In genomic region chr12:70083737-70084136, GRCm38 (mm10) we compare ENCODE assay signal across 25 mouse cellular contexts. TPM values are rescaled to one million over a fixed set of nuclear protein-coding genes. Genes with fewer than 3 reads are reported as not detected.
DNase-seq lines count a peak whose midpoint lies in the region; ATAC-seq and TF ChIP-seq lines count a peak whose summit lies in the region.
"Had no signal": no experiment of that assay in that cellular context is flagged by ENCODE, and none has a peak within 500 bp of the region (broad histone marks: within the 10 kb centered on the region; RNA-seq: fewer than 3 reads in every experiment).

No protein-coding gene starts in this region.

- no peaks in the 10 kb centered on the region for H3K4me1 ChIP-seq in intestine, postnatal 0 days (replicated peaks; ENCODE audit: control insufficient read depth, insufficient read depth, low read length)
- H3K4me1 ChIP-seq in intestine, embryonic 16.5 days (ENCODE audit: control insufficient read depth, insufficient read depth, low read length), result no peaks in the 10 kb centered on the region
- H3K4me1 ChIP-seq in liver, postnatal 0 days (ENCODE audit: insufficient read depth), result peaks cover 3% of the 10 kb centered on the region
- H3K4me1 ChIP-seq in liver, embryonic 11.5 days (replicated peaks; ENCODE audit: control insufficient read depth, insufficient read depth, low read length), result no peaks in the 10 kb centered on the region
- H3K4me1 ChIP-seq in E14TG2a.4 (replicated peaks; ENCODE audit: low read depth, low read length), result no peaks in the 10 kb centered on the region
- peaks cover 7% of the 10 kb centered on the region; the same call in 1 of the 2 replicates for H3K4me1 ChIP-seq in bone marrow, adult 2 months (ENCODE audit: control insufficient read depth, insufficient read depth, low read length)
- H3K4me1 ChIP-seq: embryonic facial prominence, embryonic 12.5 days; forebrain, embryonic 15.5 days; hindbrain, embryonic 12.5 days; kidney, embryonic 15.5 days; limb, embryonic 13.5 days; liver, embryonic 13.5 days had no signal

- H3K4me3 ChIP-seq in intestine, postnatal 0 days (ENCODE audit: low read depth, low read length), result no peak overlapping the region
- H3K4me3 ChIP-seq in intestine, embryonic 16.5 days (ENCODE audit: low read length), result no peak overlapping the region
- H3K4me3 ChIP-seq in liver, postnatal 0 days (ENCODE audit: low read depth, low read length), result no peak overlapping the region
- H3K4me3 ChIP-seq in liver, embryonic 11.5 days (ENCODE audit: low read depth, low read length), result no peak overlapping the region
- no peak overlapping the region for H3K4me3 ChIP-seq in E14TG2a.4 (replicated peaks; ENCODE audit: low read length)
- H3K4me3 ChIP-seq in bone marrow, adult 2 months (replicated peaks; ENCODE audit: control insufficient read depth, low read depth, low read length), result no peak overlapping the region
- H3K4me3 ChIP-seq: embryonic facial prominence, embryonic 12.5 days; forebrain, embryonic 15.5 days; heart, embryonic 10.5 days; heart, embryonic 15.5 days; hindbrain, embryonic 12.5 days; kidney, embryonic 15.5 days; limb, embryonic 13.5 days; liver, embryonic 13.5 days had no signal

- H3K27ac ChIP-seq in intestine, postnatal 0 days (ENCODE audit: low read depth, low read length), result no peak overlapping the region
- H3K27ac ChIP-seq in intestine, embryonic 16.5 days (ENCODE audit: low read length), result no peak overlapping the region
- H3K27ac ChIP-seq in liver, postnatal 0 days (ENCODE audit: low read depth), result no peak overlapping the region; the same call in 1 of the 2 replicates
- H3K27ac ChIP-seq in liver, embryonic 11.5 days (ENCODE audit: low read depth, low read length), result no peak overlapping the region
- H3K27ac ChIP-seq in bone marrow, adult 2 months (ENCODE audit: control insufficient read depth, insufficient read depth, low read depth, low read length, poor library complexity), result peak overlapping the region; percentile 69; the same call in 1 of the 2 replicates
- H3K27ac ChIP-seq: embryonic facial prominence, embryonic 12.5 days; forebrain, embryonic 15.5 days; heart, embryonic 10.5 days; heart, embryonic 15.5 days; hindbrain, embryonic 12.5 days; kidney, embryonic 15.5 days; limb, embryonic 13.5 days; liver, embryonic 13.5 days; macrophage had no signal

- DNase-seq in liver, postnatal 0 days, result no peak
- DNase-seq in liver, embryonic 11.5 days (ENCODE audit: low spot score), result no peak
- no peak for DNase-seq in adrenal gland, adult 8-10 months
- DNase-seq: adrenal gland, adult 2 months; cerebellum, adult 11 months; cerebellum, adult 9-10 months; cerebellum, postnatal 36 days; gastrocnemius, postnatal 10 days; kidney, adult 18-20 months; kidney, postnatal 4 days; liver, embryonic 13.5 days; midbrain, embryonic 14.5 days; thymus, postnatal 4 days had no signal

- TF ChIP-seq EP300 in liver, postnatal 0 days (IDR thresholded peaks at IDR 0.05; ENCODE audit: low read depth), result no peak

- TF ChIP-seq CTCF in intestine, postnatal 0 days (IDR thresholded peaks at IDR 0.05; ENCODE audit: low read depth), result peak; percentile 26; the same call in 1 of the 2 replicates
- peak; percentile 20; the same call in 1 of the 2 replicates for TF ChIP-seq CTCF in liver, postnatal 0 days (IDR thresholded peaks at IDR 0.05; ENCODE audit: low read depth)
- TF ChIP-seq CTCF in E14TG2a.4 (conservative IDR thresholded peaks at IDR 0.05; ENCODE audit: low read length), result peak; percentile 27
- no peak for TF ChIP-seq CTCF in bone marrow, adult 2 months (IDR thresholded peaks at IDR 0.05; ENCODE audit: control insufficient read depth, insufficient read depth, low read length)

- H3K36me3 ChIP-seq in intestine, postnatal 0 days (ENCODE audit: control insufficient read depth, insufficient read depth), result no peaks in the 10 kb centered on the region; the same call in 1 of the 2 replicates
- no peaks in the 10 kb centered on the region for H3K36me3 ChIP-seq in intestine, embryonic 16.5 days (ENCODE audit: control insufficient read depth, insufficient read depth, low read length)
- no peaks in the 10 kb centered on the region for H3K36me3 ChIP-seq in liver, postnatal 0 days (replicated peaks; ENCODE audit: insufficient read depth, low read length)
- H3K36me3 ChIP-seq in liver, embryonic 11.5 days (ENCODE audit: control insufficient read depth, insufficient read depth, low read length), result no peaks in the 10 kb centered on the region
- H3K36me3 ChIP-seq in E14TG2a.4 (ENCODE audit: insufficient read depth, low read length), result no peaks in the 10 kb centered on the region
- H3K36me3 ChIP-seq: embryonic facial prominence, embryonic 12.5 days; heart, embryonic 15.5 days; hindbrain, embryonic 12.5 days; liver, embryonic 13.5 days had no signal

- no peak for TF ChIP-seq POLR2A in bone marrow, adult 2 months (IDR thresholded peaks at IDR 0.05; ENCODE audit: borderline replicate concordance, control insufficient read depth, low read depth, low read length)

- H3K9ac ChIP-seq in intestine, postnatal 0 days (ENCODE audit: low read depth, low read length), result no peak overlapping the region
- no peak overlapping the region for H3K9ac ChIP-seq in intestine, embryonic 16.5 days (ENCODE audit: low read depth, low read length)
- H3K9ac ChIP-seq in liver, postnatal 0 days (replicated peaks), result no peak overlapping the region
- H3K9ac ChIP-seq in liver, embryonic 11.5 days (ENCODE audit: low read depth, low read length), result no peak overlapping the region
- H3K9ac ChIP-seq: embryonic facial prominence, embryonic 12.5 days; forebrain, embryonic 15.5 days; heart, embryonic 15.5 days; hindbrain, embryonic 12.5 days; kidney, embryonic 15.5 days; limb, embryonic 13.5 days; liver, embryonic 13.5 days had no signal

- 91% methylated on average over 4 of the region's 4 CpGs for WGBS in intestine, postnatal 0 days
- WGBS in intestine, embryonic 16.5 days, result 93% methylated on average over 4 of the region's 4 CpGs
- WGBS in liver, postnatal 0 days (ENCODE audit: insufficient replicate concordance), result 85% methylated on average over 4 of the region's 4 CpGs
- WGBS in liver, embryonic 11.5 days, result 91% methylated on average over 4 of the region's 4 CpGs
- whole genome bisulfite sequencing in bone marrow, adult 2 months, result 75% methylated on average over 4 of the region's 4 CpGs

- H3K4me2 ChIP-seq in intestine, postnatal 0 days (replicated peaks; ENCODE audit: low read depth), result no peak overlapping the region
- H3K4me2 ChIP-seq in intestine, embryonic 16.5 days (ENCODE audit: low read depth, low read length), result no peak overlapping the region
- no peak overlapping the region for H3K4me2 ChIP-seq in liver, postnatal 0 days (ENCODE audit: low read depth, low read length)
- H3K4me2 ChIP-seq in liver, embryonic 11.5 days, result no peak overlapping the region
- H3K4me2 ChIP-seq: embryonic facial prominence, embryonic 12.5 days; forebrain, embryonic 15.5 days; heart, embryonic 15.5 days; hindbrain, embryonic 12.5 days; kidney, embryonic 15.5 days; limb, embryonic 13.5 days; liver, embryonic 13.5 days had no signal

- no peak for ATAC-seq in intestine, postnatal 0 days
- ATAC-seq in intestine, embryonic 16.5 days, result no peak
- ATAC-seq in liver, postnatal 0 days, result no peak
- no peak for ATAC-seq in liver, embryonic 11.5 days (replicated peaks; ENCODE audit: low FRiP score)
- ATAC-seq: forebrain, embryonic 15.5 days had no signal

- H3K27me3 ChIP-seq in intestine, postnatal 0 days (replicated peaks; ENCODE audit: control insufficient read depth, insufficient read depth, low read length), result no peaks in the 10 kb centered on the region
- H3K27me3 ChIP-seq in intestine, embryonic 16.5 days (replicated peaks; ENCODE audit: control insufficient read depth, insufficient read depth, low read length), result no peaks in the 10 kb centered on the region
- no peaks in the 10 kb centered on the region for H3K27me3 ChIP-seq in liver, postnatal 0 days (ENCODE audit: insufficient read depth, low read length)
- H3K27me3 ChIP-seq in liver, embryonic 11.5 days (replicated peaks; ENCODE audit: control insufficient read depth, insufficient read depth, low read length), result no peaks in the 10 kb centered on the region
- H3K27me3 ChIP-seq in E14TG2a.4 (ENCODE audit: insufficient read depth, low read length), result no peaks in the 10 kb centered on the region
- H3K27me3 ChIP-seq: embryonic facial prominence, embryonic 12.5 days; forebrain, embryonic 15.5 days; heart, embryonic 15.5 days; hindbrain, embryonic 12.5 days; kidney, embryonic 15.5 days; limb, embryonic 13.5 days; liver, embryonic 13.5 days had no signal

- no peaks in the 10 kb centered on the region for H3K9me3 ChIP-seq in intestine, postnatal 0 days (ENCODE audit: control insufficient read depth)
- H3K9me3 ChIP-seq in intestine, embryonic 16.5 days (ENCODE audit: control insufficient read depth, low read length), result no peaks in the 10 kb centered on the region
- no peaks in the 10 kb centered on the region for H3K9me3 ChIP-seq in liver, postnatal 0 days (ENCODE audit: low read length)
- 0 out of 2 replicates have a peak, but pooled peaks cover 2% of the 10 kb centered on the region for H3K9me3 ChIP-seq in liver, embryonic 11.5 days (ENCODE audit: control insufficient read depth, low read length)
- no peaks in the 10 kb centered on the region for H3K9me3 ChIP-seq in E14TG2a.4 (ENCODE audit: low read length)
- H3K9me3 ChIP-seq: embryonic facial prominence, embryonic 12.5 days; forebrain, embryonic 15.5 days; heart, embryonic 15.5 days; hindbrain, embryonic 12.5 days; kidney, embryonic 15.5 days; liver, embryonic 13.5 days had no signal

RNA-seq across cellular contexts. Expression of gene Nin, which starts 29.8 kb away (rescaled TPM):
- 2.2 and 3.4 TPM in 2 replicates for polyA plus RNA-seq in intestine, postnatal 0 days (2015; fragmentation: Nextera tagmentation; extraction: Ambion mirVana)
- 5.7 and 5.8 TPM in 2 replicates for polyA plus RNA-seq in intestine, embryonic 16.5 days (2015; fragmentation: Nextera tagmentation; extraction: Ambion mirVana)
- 1.9 and 2.9 TPM in 2 replicates for polyA plus RNA-seq in liver, postnatal 0 days (2015; fragmentation: Nextera tagmentation; extraction: Ambion mirVana)
- polyA plus RNA-seq in liver, embryonic 11.5 days (2014; fragmentation: Nextera tagmentation; extraction: Ambion mirVana), result 7.7 and 9.4 TPM in 2 replicates
- 19.3 and 28.5 TPM in 2 replicates for polyA plus RNA-seq in bone marrow, adult 2 months (2011; ENCODE audit: insufficient read depth, insufficient read length, low replicate concordance, missing spikeins)
- 10 to 100 TPM; 27.4 to 55.2 (median 38.7) TPM for total RNA-seq in adrenal gland, adult 8-10 months (2022)
